Mouse (Mus musculus) fat pad, adult 2 months (tissue): Measurements from ENCODE around the gene Aplnr.

Experiments
- DNase-seq: peaks from one replicate; pipeline ENCODE4 v3.0.0-alpha.2; 2011; ENCODE audit warnings: low read depth, low spot score; ENCODE audit errors: extremely low read depth

The Aplnr gene

DNA sequence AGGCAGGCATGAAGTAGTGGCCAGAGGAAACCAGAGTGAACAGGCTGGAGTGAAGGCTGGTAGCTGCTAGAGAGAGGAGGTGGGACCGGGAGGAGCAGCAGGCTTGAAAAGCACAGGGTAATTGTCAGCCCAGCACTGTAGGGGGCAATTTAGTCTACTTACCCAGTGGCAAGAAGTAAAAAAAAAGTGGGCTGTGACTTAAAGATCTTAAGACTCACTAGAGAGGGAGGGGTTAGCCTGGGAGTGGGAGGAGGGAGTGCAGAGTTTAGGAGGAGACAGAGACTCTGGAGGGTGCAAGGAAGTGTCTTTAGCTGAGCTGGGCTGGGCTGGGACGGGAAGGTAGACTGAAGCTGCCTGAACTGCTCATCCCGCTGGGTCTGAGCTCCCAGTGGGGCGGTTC, at the start of gene Aplnr:
Gene Aplnr (plus strand): TSS at position 137 of the 400 bp plus-strand sequence.
- DNase-seq: no peak

DNA sequence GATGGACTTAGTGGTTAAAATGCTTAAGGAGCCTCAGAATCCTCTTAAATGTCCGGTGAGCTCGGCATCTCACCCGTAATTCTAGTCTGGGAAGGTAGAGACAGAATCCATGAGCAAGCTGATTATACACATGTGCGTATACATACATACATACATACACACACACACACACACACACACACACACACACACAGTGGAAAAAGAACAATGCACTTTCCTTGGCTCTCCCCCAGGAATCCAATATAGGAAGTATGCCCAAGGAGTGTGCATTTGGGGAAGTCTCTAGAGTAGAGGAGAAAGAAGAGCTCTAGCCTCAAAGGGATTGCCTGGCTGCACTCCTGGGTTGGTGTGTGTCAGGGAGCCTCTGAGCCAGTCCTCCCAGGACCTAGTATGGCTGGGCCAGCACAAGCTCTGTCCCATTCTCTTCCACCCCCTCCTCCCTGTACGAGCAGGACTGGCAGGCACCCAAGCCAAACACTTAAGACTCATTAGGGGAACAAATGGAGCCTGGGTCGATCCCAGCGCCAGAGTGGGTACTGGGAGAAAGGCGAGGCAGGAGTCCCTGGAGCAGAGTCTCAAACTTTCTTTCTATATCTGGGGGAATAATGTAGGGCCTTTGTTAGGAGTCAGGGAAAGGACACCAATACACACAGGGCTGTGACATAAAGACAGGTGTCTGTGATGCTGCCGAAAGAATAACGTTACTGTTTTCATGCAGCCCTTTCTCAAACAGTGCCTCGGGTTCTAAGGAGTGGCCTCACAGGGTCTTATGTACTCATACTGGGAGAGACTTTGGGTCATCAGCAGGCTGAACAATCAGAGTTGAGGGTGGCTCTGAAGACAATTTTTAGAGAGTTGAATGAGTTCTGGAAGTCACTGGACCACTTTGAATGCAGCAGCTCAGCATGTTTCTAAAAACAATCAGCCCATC, 47.0 kb upstream of the Aplnr start:
- DNase-seq: no peak

DNA sequence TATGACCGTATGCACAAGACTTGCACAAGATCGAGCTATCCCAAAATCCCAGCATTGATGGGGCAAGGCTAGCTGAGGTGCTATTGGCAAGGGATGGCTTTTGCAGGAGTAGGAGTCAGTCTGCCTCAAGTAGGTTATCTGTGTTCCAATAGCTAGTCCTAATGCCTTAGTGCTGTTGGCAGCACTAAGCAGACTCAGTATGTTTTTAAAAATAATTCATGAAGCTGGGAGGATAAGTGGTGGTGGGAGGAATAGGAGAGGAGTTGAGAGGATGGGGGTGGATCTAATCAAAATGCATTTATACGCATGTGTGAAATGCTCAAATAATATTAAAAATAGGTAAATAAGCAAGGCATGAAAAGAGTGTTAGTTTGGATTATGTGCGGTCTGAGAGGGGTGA, 44.7 kb upstream of the Aplnr start:
- no peak for DNase-seq

DNA sequence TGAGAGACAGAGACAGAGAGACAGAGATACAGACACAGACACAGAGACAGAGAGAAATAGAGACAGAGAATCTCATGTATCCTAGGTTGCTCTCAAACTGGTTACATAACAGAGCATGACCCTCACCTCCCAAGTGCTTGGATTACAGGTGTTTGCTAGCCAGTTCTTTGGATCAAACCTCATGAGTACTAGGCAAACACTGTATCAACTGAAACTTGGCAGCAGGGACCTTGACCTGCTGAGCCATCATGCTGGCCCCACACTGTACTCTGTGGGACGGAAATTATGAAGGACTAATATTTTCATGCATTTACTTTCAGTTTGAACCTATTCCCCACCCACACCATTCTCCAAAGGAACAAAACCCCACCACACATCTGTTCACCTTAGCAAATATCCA, 42.6 kb upstream of the Aplnr start:
- DNase-seq: no peak

DNA sequence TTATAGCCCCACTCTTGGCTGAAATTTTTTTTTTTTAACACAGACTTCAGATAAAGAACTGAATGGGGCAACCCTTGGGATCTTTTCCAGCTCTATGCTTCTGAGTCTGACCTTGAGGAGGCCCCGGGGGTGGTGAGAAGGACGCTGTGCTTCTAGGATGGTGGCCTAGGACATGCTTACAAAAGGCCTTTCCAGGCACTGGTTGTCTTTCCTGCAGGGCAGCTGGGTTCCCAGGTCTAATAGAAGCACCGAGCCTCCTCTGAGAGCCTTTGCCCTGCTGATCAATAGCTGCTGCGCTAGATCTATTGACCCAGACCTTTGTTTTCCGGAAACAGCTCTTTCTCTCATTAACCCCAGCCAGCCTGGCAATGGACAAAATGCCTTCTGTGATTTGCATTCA, 40.1 kb upstream of the Aplnr start:
- no peak for DNase-seq

DNA sequence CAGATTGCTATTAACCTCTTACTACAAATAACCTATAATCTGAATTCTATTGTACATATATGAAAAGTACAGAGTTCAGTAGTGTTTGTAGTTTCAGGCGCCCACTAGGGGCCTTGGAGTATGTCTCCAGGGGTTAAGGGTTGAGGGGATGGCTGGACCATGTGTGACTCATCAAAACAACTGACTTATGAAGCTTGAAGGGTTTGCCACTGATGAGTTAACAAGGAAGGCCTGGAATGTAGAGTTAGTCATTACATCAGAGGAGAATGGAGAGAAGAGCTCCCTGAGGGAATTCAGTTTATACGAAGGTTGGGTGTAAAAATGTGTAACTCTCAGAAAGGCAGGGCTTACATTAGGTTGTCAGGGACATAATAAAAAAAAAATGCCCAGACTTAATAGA, 38.0 kb upstream of the Aplnr start:
- no peak for DNase-seq

DNA sequence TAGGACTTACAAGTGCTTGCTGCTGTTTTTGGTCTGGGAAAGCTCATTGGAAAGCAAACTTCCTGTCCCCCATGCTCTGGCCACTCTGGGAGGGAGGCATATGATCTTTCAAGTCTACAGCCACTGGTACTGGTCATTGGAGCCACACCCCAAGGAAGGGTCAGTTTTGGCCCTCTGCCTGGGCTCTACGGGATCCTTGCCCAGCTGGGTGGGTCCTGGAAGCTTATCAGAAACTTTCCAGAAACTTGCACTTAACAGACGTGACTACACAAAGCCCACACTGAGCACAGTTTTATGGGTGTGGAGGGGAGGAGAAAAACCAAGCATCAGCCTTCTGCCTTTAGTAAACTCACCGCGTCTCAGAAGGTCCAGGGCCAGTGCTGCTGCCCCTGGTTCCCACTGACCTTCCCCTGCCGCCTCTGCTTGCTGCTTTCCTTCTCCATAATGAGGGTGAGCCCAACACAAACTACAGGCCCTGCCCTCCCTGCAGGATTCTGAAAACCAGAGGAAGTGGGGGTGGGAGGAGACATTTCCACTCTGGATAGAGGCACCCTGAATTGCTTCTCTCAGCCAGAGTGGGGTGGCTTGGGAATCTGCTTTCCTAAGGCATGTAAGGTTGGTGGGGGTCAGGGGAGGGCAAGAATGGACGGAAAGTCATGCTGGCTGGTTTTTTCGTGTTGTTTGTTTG, 37.1 kb upstream of the Aplnr start:
- no peak for DNase-seq

DNA sequence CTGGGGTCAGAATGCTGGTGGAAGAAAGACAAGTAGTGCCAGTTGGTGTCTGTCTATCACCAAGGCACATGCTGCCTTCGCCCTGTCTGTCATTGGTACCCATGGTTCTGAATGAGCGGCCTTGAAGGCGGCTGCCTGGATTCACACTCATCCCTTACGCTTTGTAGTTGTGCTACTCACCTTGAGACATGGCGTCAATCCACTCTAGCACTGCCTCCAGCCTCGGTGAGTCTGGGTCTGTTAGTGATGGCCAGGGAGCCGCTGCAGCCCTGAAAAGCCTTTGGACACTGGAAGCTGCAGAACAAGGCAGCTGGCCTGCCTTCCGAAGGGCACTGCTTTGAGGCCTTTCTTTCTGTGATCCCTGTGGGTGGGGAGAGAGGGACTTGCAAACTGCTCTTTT, 32.8 kb upstream of the Aplnr start:
- no peak for DNase-seq

DNA sequence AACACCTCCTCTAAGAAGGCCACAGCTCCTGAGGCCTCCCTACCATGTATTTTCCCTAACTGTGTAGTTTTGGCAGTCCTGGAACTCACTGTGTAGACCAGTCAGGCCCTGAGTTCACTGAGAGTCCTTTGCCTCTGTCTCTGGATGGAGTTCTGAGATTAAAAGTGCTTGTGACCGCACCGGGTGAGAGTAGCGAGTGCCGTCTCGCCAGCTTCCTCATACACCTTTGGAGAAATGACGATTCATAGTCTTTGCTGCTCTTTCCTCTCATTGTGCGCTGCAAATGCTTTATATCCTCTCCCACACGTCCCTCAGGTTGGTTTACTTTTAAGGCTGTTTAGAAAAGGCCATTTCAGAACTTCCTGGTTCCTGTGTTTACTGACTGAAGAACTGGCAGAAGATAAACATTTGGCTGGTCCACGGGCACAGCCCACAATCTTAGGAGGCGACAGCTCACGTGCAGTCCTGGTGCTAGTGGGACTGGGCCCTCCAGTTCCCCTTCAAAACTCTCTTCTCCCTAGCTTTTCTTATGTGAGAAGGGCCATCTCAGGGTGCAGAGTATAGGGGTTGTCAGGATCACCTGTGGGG, 30.5 kb upstream of the Aplnr start:
- no peak for DNase-seq

DNA sequence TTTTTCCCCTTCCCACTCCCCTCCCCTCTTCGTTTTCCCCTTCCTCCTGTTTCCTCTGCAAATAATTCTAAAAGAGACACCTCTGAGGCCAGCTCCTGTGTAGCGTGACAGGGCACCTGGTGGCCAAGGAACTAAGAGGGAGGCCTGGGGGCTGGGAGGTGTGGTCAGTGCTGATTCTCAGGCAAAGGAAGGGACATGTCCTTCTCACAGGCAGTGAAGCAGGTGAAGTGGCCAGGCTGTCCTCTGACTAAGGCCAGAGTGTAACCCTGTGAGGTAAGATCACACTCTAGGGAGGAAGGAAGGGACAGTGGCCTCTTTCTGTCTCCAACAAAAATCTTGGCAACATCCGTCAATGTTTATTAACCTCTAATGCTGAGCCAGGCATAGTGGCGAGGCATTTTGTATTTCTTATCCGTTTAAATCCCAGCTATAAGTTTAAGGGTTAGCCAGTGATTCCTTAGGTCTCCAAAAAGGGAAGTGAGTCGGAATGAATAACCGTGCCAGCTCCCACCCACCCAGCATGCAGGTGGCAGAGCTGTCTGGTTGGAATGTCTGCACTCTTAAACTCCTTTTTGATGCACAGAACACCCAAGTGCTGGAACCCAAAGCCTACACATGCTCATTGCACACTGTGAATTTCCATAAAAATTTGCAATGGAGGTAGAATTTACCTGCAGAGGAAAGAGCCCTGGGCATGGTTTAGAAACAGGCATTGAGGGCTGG, 29.8 kb upstream of the Aplnr start:
- no peak for DNase-seq

DNA sequence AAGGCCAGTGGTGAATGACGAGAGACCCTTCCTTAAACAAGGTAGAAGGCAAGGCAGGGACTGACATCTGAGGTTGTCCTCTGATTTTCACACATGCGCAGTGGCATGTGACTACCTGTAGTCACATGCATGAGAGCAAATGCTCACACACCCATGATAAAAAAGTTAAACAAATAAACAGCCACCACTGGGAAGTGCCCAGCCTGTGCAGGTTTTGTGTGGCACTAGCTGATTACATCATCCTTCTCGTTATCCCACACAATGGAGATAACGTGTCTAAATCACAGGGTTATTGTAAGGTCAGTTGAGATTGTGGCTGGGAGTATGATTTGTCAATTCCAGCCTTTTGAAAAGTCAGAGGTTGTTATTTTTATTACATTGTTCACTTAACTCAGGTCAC, 29.1 kb upstream of the Aplnr start:
- DNase-seq: no peak

DNA sequence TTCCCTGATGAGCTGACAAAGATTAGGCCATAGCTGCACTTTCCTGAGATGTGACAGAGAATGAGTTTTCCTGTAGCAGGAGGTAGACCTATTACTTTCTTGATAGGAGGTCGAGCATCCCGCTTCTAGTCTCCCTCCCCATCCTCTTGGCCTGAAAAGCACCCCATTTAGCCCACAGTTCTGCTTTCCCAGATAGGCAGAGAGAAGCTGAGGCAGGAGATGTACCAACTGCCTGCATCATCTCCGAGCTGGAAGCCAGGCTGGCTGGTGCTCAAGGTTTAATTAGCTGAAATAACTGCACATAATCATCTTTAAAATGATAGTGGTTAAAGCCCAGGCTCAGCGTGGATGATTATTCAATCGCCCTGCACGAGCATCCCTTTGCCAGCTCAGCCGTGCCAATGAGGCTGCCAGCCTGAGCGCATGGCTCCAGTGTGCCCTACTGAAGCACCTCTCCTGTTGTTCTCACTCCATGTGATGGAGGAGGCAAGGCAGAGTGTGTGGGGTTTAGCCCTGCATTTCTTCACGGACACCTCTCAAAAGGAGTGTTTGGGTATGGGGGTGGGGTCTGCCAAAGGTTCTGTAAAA, 25.6 kb upstream of the Aplnr start:
- DNase-seq: no peak

DNA sequence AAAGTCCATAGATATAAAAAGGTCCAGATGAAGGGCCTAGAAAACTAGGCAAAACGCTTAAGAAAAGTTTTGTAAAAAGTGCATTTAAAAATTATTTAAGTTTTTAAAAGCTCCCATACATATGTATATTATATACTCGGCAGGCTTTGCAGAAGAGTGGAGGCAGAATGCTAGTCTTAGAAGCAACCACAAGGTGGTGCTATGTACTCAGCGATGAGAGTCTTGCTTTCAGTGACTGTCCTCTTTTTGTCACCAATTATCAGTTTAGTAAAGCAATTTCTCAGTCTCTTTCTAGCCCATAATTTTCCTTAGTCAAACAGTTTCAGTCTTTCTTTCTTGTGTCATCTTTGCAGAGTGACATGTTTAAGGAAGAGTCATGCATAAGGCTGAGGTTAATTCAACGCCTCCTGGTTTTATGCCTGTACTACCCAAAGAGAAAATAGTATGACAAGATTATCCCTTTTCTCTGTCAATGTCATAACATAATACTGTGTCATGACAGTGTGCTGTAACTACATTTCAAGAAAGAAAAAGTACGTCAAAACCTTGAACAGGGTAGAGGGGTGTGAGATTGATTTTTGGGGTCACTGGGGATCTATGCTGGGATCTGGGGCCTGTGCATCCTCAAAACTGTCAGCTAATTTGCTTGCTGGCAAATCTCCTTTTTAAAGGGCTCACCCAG, 12.7 kb upstream of the Aplnr start:
- no peak for DNase-seq

DNA sequence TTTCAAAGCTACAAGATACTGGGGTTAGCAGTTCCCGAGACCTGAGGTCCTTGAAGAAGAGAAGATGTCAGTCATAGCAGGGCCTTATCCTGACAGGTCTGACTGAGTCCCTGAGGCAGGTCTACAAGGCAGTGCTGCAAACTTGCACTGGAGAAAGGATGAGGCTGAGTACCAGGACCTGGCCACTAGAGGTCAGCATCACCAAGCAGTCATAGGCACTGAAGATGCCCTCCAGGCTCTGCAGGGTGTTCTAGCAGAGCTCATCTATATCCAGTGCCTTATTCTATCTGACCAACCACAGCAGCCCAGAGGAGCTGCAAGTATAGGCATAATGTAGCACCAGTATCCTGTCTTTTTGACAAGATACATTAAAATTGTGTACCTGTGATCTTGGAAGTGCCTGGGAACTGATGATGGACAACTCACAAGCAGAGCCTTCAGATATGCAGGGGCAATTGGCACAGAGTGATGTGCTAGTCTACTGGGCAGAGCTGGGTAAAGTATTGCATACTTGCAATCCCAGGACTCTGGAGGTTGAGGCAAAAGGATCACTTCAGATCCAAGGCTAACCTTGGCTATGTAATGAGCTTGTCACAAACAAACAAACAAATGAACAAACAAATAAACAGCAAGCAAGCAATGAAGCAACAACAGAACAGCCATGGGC, 12.0 kb upstream of the Aplnr start:
- no peak for DNase-seq

DNA sequence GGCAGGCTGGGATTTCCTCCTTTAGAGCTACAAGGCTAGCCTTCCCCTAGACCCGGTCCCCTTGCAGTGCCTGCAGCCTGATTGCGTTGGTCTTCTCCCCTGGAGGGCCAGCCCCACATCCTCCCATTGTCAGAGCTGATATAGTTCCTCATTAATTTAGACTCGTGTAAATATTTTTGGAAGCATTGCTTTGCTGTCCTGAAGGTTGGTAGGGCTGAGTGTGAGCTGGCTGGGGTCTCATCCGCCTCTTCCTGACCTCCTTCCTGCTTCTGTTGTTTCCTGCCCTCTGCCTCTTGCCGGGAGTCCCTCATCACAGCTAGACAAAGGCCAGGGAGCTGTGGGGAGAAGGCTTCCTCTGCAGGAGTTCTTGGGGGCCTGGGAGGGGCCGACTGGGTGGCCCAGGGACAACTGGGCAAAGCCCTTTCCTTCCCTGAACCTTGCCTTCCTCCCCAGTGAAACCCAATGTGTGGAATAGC, 6.5 kb upstream of the Aplnr start:
- no peak for DNase-seq

DNA sequence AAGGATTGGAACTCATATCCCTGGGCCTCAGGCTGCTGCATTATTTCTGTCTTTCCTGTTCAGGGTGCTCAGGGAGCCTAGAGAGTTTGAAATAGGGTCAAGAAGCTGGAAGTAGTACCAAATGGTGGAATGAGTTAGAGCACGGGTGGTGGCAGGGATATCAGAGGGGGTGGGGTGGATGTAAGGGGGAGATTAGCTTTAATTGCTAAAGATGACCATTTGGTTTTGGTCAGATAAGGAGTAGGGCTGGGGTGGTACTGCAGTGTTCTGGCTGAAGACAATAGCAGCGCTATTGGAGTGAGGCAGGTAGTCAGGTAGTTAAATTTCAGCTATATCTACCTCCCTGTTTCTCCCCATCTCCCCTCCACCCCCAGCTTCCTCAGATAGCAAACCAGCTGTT, 4.8 kb upstream of the Aplnr start:
- DNase-seq: no peak

DNA sequence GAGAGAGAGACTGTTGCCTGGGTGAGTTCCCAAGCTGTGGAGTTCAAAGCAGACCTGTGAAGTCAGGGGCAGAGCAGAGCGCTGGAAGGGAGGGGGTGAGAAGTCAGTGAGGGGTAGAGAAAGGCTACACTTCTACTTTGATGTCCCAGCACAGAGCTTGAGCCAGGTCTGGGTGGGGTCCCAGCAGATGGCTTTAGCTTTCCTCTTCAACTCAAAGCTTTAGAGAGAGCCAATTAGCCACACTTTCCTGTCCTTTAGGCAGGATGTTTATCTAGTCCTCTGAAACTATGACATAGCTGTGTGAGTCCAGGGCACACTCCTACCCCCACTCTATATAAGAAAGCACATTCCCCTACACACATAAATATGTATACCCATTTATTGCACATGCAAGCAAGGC, 4.3 kb upstream of the Aplnr start:
- DNase-seq: no peak

DNA sequence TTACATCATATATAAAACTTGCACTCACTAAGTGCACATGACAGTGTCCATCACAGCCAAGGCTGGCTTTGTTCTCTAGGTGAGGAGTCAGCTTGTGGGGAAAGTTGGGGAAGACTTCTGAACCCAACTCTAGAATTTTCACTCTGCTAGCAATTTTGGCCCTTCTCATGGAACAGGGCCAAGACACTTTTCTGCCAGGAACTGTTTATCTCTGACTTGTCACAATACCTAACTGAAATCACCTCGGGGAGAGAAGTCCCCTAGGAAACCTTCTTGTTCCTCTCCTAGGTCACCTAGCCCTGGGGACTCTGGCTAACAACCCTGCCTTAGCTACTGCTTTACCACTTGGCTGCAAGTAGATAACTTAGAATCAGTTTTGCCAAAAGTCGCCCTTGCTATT, 3.8 kb upstream of the Aplnr start:
- DNase-seq: no peak

DNA sequence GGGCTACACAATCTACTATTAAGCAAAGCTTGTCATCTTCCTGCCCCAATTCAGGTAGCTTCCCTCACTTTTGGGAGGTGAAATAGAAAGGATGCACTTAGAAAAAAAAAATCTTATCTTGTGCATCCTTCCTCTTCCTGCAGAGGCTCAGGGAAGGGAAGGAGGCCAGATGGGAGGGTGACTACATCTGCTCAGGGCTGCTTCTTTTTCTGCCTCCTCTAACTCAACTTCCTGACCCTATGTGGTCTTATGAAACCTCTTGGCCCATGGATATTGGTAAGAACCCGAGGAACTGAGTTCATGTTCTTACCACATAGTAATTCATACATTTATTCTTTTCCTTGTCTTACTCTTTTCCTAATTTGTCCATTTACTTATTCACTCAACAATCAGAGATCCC, 926 bp upstream of the Aplnr start:
- no peak for DNase-seq
